Mouse (Mus musculus): ENCODE measurements around the gene Bcl9l. TPM values are rescaled to one million over a fixed set of nuclear protein-coding genes. Genes with fewer than 3 reads are reported as not detected.

Gene Bcl9l
- polyA plus RNA-seq, 1 experiment from 2014 or later, result 16.1 TPM

- Histone ChIP-seq H3K4me2 (ENCODE audit: low read depth, low read length) (no peak overlapping the region), H3K4me1 (replicated peaks; ENCODE audit: control insufficient read depth, insufficient read depth, low read length) (no peaks in the 10 kb centered on the region), H3K4me3 (ENCODE audit: low read length) (no peak overlapping the region), H3K27ac (ENCODE audit: low read length) (no peak overlapping the region), H3K9ac (ENCODE audit: low read length) (no peak overlapping the region), H3K27me3 (ENCODE audit: control insufficient read depth, insufficient read depth, low read depth, low read length) (no peaks in the 10 kb centered on the region; the same call in 1 of the 2 replicates), H3K36me3 (ENCODE audit: control insufficient read depth, insufficient read depth, low read length) (no peaks in the 10 kb centered on the region), H3K9me3 (ENCODE audit: control insufficient read depth, low read length) (no peaks in the 10 kb centered on the region)
- 36% methylated on average over 7 of the region's 7 CpGs for WGBS
- ATAC-seq (ENCODE audit: low read depth), result no peak
Measured at GRCm38 (mm10) chr9:44468224-44468623, 14.4 kb upstream of the Bcl9l start.

GRCm38 (mm10) chr9:44468800-44469199 lies 13.8 kb upstream of the Bcl9l start:
- ATAC-seq (ENCODE audit: low read depth), result no peak
- Histone ChIP-seq H3K9me3 (ENCODE audit: control insufficient read depth, low read length) (no peaks in the 10 kb centered on the region), H3K4me1 (replicated peaks; ENCODE audit: control insufficient read depth, insufficient read depth, low read length) (no peaks in the 10 kb centered on the region), H3K36me3 (ENCODE audit: control insufficient read depth, insufficient read depth, low read length) (no peaks in the 10 kb centered on the region), H3K27ac (ENCODE audit: low read length) (no peak overlapping the region), H3K4me3 (ENCODE audit: low read length) (no peak overlapping the region), H3K4me2 (ENCODE audit: low read depth, low read length) (no peak overlapping the region), H3K9ac (ENCODE audit: low read length) (no peak overlapping the region), H3K27me3 (ENCODE audit: control insufficient read depth, insufficient read depth, low read depth, low read length) (no peaks in the 10 kb centered on the region; the same call in 1 of the 2 replicates)
- WGBS, result 41% methylated on average over 2 of the region's 2 CpGs

- Histone ChIP-seq H3K27ac (ENCODE audit: low read length) (no peak overlapping the region), H3K4me2 (ENCODE audit: low read depth, low read length) (no peak overlapping the region), H3K4me1 (replicated peaks; ENCODE audit: control insufficient read depth, insufficient read depth, low read length) (peaks cover 7% of the 10 kb centered on the region), H3K27me3 (ENCODE audit: control insufficient read depth, insufficient read depth, low read depth, low read length) (no peaks in the 10 kb centered on the region; the same call in 1 of the 2 replicates), H3K36me3 (ENCODE audit: control insufficient read depth, insufficient read depth, low read length) (no peaks in the 10 kb centered on the region), H3K9ac (ENCODE audit: low read length) (no peak overlapping the region), H3K9me3 (ENCODE audit: control insufficient read depth, low read length) (no peaks in the 10 kb centered on the region), H3K4me3 (ENCODE audit: low read length) (no peak overlapping the region)
- 49% methylated on average over 3 of the region's 3 CpGs for WGBS
- no peak for ATAC-seq (ENCODE audit: low read depth)
Measured at GRCm38 (mm10) chr9:44473184-44473583, 9.4 kb upstream of the Bcl9l start.

- H3K4me3 ChIP-seq (ENCODE audit: low read length), result no peak overlapping the region
- no peaks in the 10 kb centered on the region for H3K27me3 ChIP-seq (ENCODE audit: control insufficient read depth, insufficient read depth, low read depth, low read length)
- H3K27ac ChIP-seq (ENCODE audit: low read length), result no peak overlapping the region
- no peak overlapping the region for H3K4me2 ChIP-seq (ENCODE audit: low read depth, low read length)
- no peaks in the 10 kb centered on the region for H3K9me3 ChIP-seq (ENCODE audit: control insufficient read depth, low read length)
- H3K9ac ChIP-seq (ENCODE audit: low read length), result no peak overlapping the region
- no peaks in the 10 kb centered on the region for H3K36me3 ChIP-seq (ENCODE audit: control insufficient read depth, insufficient read depth, low read length)
- WGBS, result 18% methylated on average over 1 of the region's 1 CpGs
- H3K4me1 ChIP-seq (replicated peaks; ENCODE audit: control insufficient read depth, insufficient read depth, low read length), result peaks cover 7% of the 10 kb centered on the region
- no peak for ATAC-seq (ENCODE audit: low read depth)
Measured at GRCm38 (mm10) chr9:44474327-44474726, 8.3 kb upstream of the Bcl9l start.

- WGBS, result 90% methylated on average over 3 of the region's 3 CpGs
- Histone ChIP-seq H3K4me2 (ENCODE audit: low read depth, low read length) (no peak overlapping the region), H3K27me3 (ENCODE audit: control insufficient read depth, insufficient read depth, low read depth, low read length) (no peaks in the 10 kb centered on the region), H3K9me3 (ENCODE audit: control insufficient read depth, low read length) (no peaks in the 10 kb centered on the region), H3K4me1 (replicated peaks; ENCODE audit: control insufficient read depth, insufficient read depth, low read length) (peaks cover 15% of the 10 kb centered on the region), H3K9ac (ENCODE audit: low read length) (no peak overlapping the region), H3K27ac (ENCODE audit: low read length) (no peak overlapping the region), H3K4me3 (ENCODE audit: low read length) (no peak overlapping the region), H3K36me3 (ENCODE audit: control insufficient read depth, insufficient read depth, low read length) (no peaks in the 10 kb centered on the region)
- no peak for ATAC-seq (ENCODE audit: low read depth)
Measured at GRCm38 (mm10) chr9:44475936-44476335, 6.7 kb upstream of the Bcl9l start.

GRCm38 (mm10) chr9:44477339-44478228 lies 5.0 kb upstream of the Bcl9l start:
- Histone ChIP-seq H3K36me3 (ENCODE audit: control insufficient read depth, insufficient read depth, low read length) (no peaks in the 10 kb centered on the region), H3K4me3 (ENCODE audit: low read length) (peak overlapping the region; percentile 86), H3K9ac (ENCODE audit: low read length) (peak overlapping the region; percentile 96), H3K9me3 (ENCODE audit: control insufficient read depth, low read length) (no peaks in the 10 kb centered on the region), H3K4me2 (ENCODE audit: low read depth, low read length) (peak overlapping the region; percentile 98), H3K27ac (ENCODE audit: low read length) (peak overlapping the region; percentile 100), H3K4me1 (replicated peaks; ENCODE audit: control insufficient read depth, insufficient read depth, low read length) (peaks cover 20% of the 10 kb centered on the region), H3K27me3 (ENCODE audit: control insufficient read depth, insufficient read depth, low read depth, low read length) (no peaks in the 10 kb centered on the region)
- WGBS, result 4% methylated on average over 24 of the region's 24 CpGs
- peak; percentile 16; the same call in 1 of the 2 replicates for ATAC-seq (ENCODE audit: low read depth)

- Histone ChIP-seq H3K4me1 (replicated peaks; ENCODE audit: control insufficient read depth, insufficient read depth, low read length) (peaks cover 20% of the 10 kb centered on the region), H3K36me3 (ENCODE audit: control insufficient read depth, insufficient read depth, low read length) (no peaks in the 10 kb centered on the region), H3K4me2 (ENCODE audit: low read depth, low read length) (peak overlapping the region; percentile 98), H3K9ac (ENCODE audit: low read length) (peak overlapping the region; percentile 96), H3K9me3 (ENCODE audit: control insufficient read depth, low read length) (no peaks in the 10 kb centered on the region), H3K27me3 (ENCODE audit: control insufficient read depth, insufficient read depth, low read depth, low read length) (no peaks in the 10 kb centered on the region), H3K27ac (ENCODE audit: low read length) (peak overlapping the region; percentile 100), H3K4me3 (ENCODE audit: low read length) (peak overlapping the region; percentile 86)
- under 1% methylated on average over 26 of the region's 27 CpGs for WGBS
- peak; percentile 71 for ATAC-seq (ENCODE audit: low read depth)
Measured at GRCm38 (mm10) chr9:44478229-44478921, 4.2 kb upstream of the Bcl9l start.

GRCm38 (mm10) chr9:44478959-44479605 lies 3.5 kb upstream of the Bcl9l start:
- H3K4me1 ChIP-seq (replicated peaks; ENCODE audit: control insufficient read depth, insufficient read depth, low read length), result peaks cover 20% of the 10 kb centered on the region
- under 1% methylated on average over 29 of the region's 29 CpGs for WGBS
- no peaks in the 10 kb centered on the region for H3K27me3 ChIP-seq (ENCODE audit: control insufficient read depth, insufficient read depth, low read depth, low read length)
- H3K36me3 ChIP-seq (ENCODE audit: control insufficient read depth, insufficient read depth, low read length), result no peaks in the 10 kb centered on the region
- H3K9ac ChIP-seq (ENCODE audit: low read length), result peak overlapping the region; percentile 96
- peak overlapping the region; percentile 100 for H3K27ac ChIP-seq (ENCODE audit: low read length)
- no peaks in the 10 kb centered on the region for H3K9me3 ChIP-seq (ENCODE audit: control insufficient read depth, low read length)
- peak; percentile 70 for ATAC-seq (ENCODE audit: low read depth)
- peak overlapping the region; percentile 86 for H3K4me3 ChIP-seq (ENCODE audit: low read length)
- peak overlapping the region; percentile 98 for H3K4me2 ChIP-seq (ENCODE audit: low read depth, low read length)
